Mouse (Mus musculus) mesoderm, embryonic 11.5 days (tissue): ENCODE results near the gene Kndc1.

ENCODE experiments used
- DNase-seq: peaks from one replicate; pipeline ENCODE4 v3.0.0-alpha.2; 2012; ENCODE audit warnings: low read depth, low spot score

Kndc1 gene

GRCm38 (mm10) chr7:139894655-139895557 is at the start of gene Kndc1:
TSS of gene Kndc1 (plus strand) at chr7:139894696.
- peak; percentile 34 for DNase-seq

GRCm38 (mm10) chr7:139845101-139845500 is 49.4 kb upstream of the Kndc1 start:
- no peak for DNase-seq

- DNase-seq, result peak; percentile 68
These were observed 44.3 kb upstream of the Kndc1 start for GRCm38 (mm10) chr7:139850152-139850551.

GRCm38 (mm10) chr7:139850677-139851076 is 43.8 kb upstream of the Kndc1 start:
- no peak for DNase-seq

- DNase-seq, result no peak
These were observed 43.4 kb upstream of the Kndc1 start for GRCm38 (mm10) chr7:139851098-139851497.

- DNase-seq, result no peak
These were observed 39.2 kb upstream of the Kndc1 start for GRCm38 (mm10) chr7:139855261-139855660.

- DNase-seq, result peak; percentile 71
These were observed 33.1 kb upstream of the Kndc1 start for GRCm38 (mm10) chr7:139861411-139861810.

- no peak for DNase-seq
These were observed 31.4 kb upstream of the Kndc1 start for GRCm38 (mm10) chr7:139863076-139863475.

- DNase-seq, result no peak
These were observed 30.2 kb upstream of the Kndc1 start for GRCm38 (mm10) chr7:139864253-139864652.

GRCm38 (mm10) chr7:139864871-139865270 is 29.6 kb upstream of the Kndc1 start:
- DNase-seq, result no peak

GRCm38 (mm10) chr7:139871014-139871413 is 23.5 kb upstream of the Kndc1 start:
- no peak for DNase-seq

GRCm38 (mm10) chr7:139877167-139877792 is 17.2 kb upstream of the Kndc1 start:
- DNase-seq, result peak; percentile 23

GRCm38 (mm10) chr7:139878122-139878521 is 16.4 kb upstream of the Kndc1 start:
- DNase-seq, result no peak

GRCm38 (mm10) chr7:139878621-139879020 is 15.9 kb upstream of the Kndc1 start:
- no peak for DNase-seq

- no peak for DNase-seq
These were observed 11.0 kb upstream of the Kndc1 start for GRCm38 (mm10) chr7:139883545-139883944.

GRCm38 (mm10) chr7:139891779-139892178 is 2.7 kb upstream of the Kndc1 start:
- DNase-seq, result no peak

- DNase-seq, result no peak
These were observed 1.8 kb downstream of the Kndc1 start for GRCm38 (mm10) chr7:139896271-139896670.

- no peak for DNase-seq
These were observed 2.3 kb downstream of the Kndc1 start for GRCm38 (mm10) chr7:139896796-139897195.

- no peak for DNase-seq
These were observed 4.1 kb downstream of the Kndc1 start for GRCm38 (mm10) chr7:139898606-139899005.

- no peak for DNase-seq
These were observed 5.0 kb downstream of the Kndc1 start for GRCm38 (mm10) chr7:139899505-139899904.

GRCm38 (mm10) chr7:139900456-139900855 is 6.0 kb downstream of the Kndc1 start:
- no peak for DNase-seq

GRCm38 (mm10) chr7:139900896-139901295 is 6.4 kb downstream of the Kndc1 start:
- DNase-seq, result no peak

GRCm38 (mm10) chr7:139901981-139902380 is 7.5 kb downstream of the Kndc1 start:
- no peak for DNase-seq
